Mouse (Mus musculus): ENCODE results near the gene Prss36. TPM values are rescaled to one million over a fixed set of nuclear protein-coding genes. Genes with fewer than 3 reads are reported as not detected.

Gene Prss36
- polyA plus RNA-seq, 1 experiment from 2014 or later = 3.3 TPM

DNA sequence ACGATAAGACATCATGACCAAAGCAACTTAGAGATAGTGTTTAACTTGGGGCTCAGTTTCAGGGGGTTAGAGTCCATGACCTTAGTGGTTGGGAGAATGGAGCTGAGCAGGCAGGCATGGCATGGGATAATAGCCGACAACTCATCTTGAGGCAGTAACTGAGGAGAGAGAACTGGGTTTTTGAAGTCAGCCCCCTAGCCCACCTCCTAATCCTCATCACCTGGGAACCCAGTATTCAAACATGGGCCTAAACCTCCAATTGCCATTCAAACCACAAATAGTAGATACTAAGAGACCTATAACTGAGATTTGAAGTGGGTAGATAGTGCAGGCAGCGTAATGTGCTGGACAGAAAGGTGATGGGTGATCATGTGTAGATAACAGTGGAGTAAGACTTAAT is 34.1 kb upstream of the Prss36 start:
- DNase-seq = no peak
- H3K4me2 ChIP-seq (ENCODE audit: low read depth, low read length) = no peak overlapping the region
- no peak overlapping the region for H3K27ac ChIP-seq (ENCODE audit: low read depth)
- H3K4me3 ChIP-seq (ENCODE audit: low read depth, low read length) = no peak overlapping the region
- no peak overlapping the region for H3K9ac ChIP-seq (replicated peaks)
- ATAC-seq = no peak
- H3K27me3 ChIP-seq (ENCODE audit: insufficient read depth, low read length) = no peaks in the 10 kb centered on the region
- WGBS (ENCODE audit: insufficient replicate concordance) = 87% methylated on average over 3 of the region's 3 CpGs
- TF ChIP-seq EP300 (IDR thresholded peaks at IDR 0.05; ENCODE audit: low read depth) (no peak), CTCF (IDR thresholded peaks at IDR 0.05; ENCODE audit: low read depth) (no peak)
- no peaks in the 10 kb centered on the region for H3K4me1 ChIP-seq (ENCODE audit: insufficient read depth)
- no peaks in the 10 kb centered on the region for H3K9me3 ChIP-seq (ENCODE audit: low read length)
- H3K36me3 ChIP-seq (replicated peaks; ENCODE audit: insufficient read depth, low read length) = peaks cover 93% of the 10 kb centered on the region

DNA sequence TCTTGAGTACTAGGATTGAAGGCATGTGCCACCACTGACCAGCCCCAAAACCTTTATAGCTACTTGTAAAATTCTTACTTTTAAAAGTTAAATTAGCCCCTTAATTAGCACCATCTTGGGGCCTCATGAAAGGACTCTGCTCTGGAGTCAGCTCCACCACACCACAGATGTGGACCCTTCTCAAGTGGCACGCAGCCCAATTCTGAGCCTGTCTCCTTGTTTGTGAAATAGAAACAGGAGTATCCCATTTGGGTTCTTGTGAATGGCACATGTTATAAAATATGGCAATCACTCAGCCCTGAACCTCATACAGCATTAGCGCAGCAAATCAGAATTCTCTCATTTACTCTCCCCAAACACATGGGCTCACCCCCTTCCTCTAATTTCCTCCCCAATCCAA is 32.3 kb upstream of the Prss36 start:
- Histone ChIP-seq H3K4me1 (ENCODE audit: insufficient read depth) (no peaks in the 10 kb centered on the region), H3K9me3 (ENCODE audit: low read length) (no peaks in the 10 kb centered on the region), H3K4me3 (ENCODE audit: low read depth, low read length) (no peak overlapping the region), H3K36me3 (replicated peaks; ENCODE audit: insufficient read depth, low read length) (peaks cover 93% of the 10 kb centered on the region), H3K27me3 (ENCODE audit: insufficient read depth, low read length) (no peaks in the 10 kb centered on the region), H3K9ac (replicated peaks) (no peak overlapping the region), H3K4me2 (ENCODE audit: low read depth, low read length) (no peak overlapping the region), H3K27ac (ENCODE audit: low read depth) (no peak overlapping the region)
- ATAC-seq = no peak
- no peak for DNase-seq
- TF ChIP-seq CTCF (IDR thresholded peaks at IDR 0.05; ENCODE audit: low read depth) (no peak), EP300 (IDR thresholded peaks at IDR 0.05; ENCODE audit: low read depth) (no peak)
- 98% methylated on average over 2 of the region's 2 CpGs for WGBS (ENCODE audit: insufficient replicate concordance)

DNA sequence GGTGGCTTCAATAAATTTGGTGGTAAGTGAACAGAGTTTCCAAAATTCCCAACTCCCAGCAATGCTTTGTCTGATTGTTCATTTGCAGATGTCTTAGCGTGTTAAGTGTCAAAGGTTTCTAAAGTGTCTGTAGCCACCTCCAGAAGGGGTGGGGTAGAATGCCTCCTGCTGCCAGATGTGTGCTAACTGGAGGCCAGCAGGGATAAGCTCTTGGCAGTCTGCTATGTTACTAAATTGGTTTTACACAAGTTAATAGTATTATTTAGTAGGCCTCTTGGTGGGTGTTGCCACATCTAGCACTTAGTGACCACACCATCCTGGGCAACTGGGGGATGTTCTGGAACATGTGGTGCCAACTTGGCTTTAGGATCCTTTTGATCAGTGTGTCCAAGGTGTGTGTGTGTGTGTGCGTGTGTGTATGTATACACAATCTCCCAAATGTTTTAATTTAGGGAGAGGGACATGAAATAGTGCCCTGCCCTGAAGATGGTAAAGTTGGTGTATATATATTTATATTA is 27.9 kb upstream of the Prss36 start:
- Histone ChIP-seq H3K4me1 (ENCODE audit: insufficient read depth) (peaks cover 9% of the 10 kb centered on the region), H3K36me3 (replicated peaks; ENCODE audit: insufficient read depth, low read length) (peaks cover 94% of the 10 kb centered on the region), H3K27me3 (ENCODE audit: insufficient read depth, low read length) (no peaks in the 10 kb centered on the region), H3K4me2 (ENCODE audit: low read depth, low read length) (no peak overlapping the region), H3K9ac (replicated peaks) (no peak overlapping the region), H3K4me3 (ENCODE audit: low read depth, low read length) (no peak overlapping the region), H3K9me3 (ENCODE audit: low read length) (no peaks in the 10 kb centered on the region), H3K27ac (ENCODE audit: low read depth) (no peak overlapping the region)
- no peak for DNase-seq
- 84% methylated on average over 2 of the region's 2 CpGs for WGBS (ENCODE audit: insufficient replicate concordance)
- ATAC-seq = no peak
- TF ChIP-seq CTCF (IDR thresholded peaks at IDR 0.05; ENCODE audit: low read depth) (no peak), EP300 (IDR thresholded peaks at IDR 0.05; ENCODE audit: low read depth) (no peak)

DNA sequence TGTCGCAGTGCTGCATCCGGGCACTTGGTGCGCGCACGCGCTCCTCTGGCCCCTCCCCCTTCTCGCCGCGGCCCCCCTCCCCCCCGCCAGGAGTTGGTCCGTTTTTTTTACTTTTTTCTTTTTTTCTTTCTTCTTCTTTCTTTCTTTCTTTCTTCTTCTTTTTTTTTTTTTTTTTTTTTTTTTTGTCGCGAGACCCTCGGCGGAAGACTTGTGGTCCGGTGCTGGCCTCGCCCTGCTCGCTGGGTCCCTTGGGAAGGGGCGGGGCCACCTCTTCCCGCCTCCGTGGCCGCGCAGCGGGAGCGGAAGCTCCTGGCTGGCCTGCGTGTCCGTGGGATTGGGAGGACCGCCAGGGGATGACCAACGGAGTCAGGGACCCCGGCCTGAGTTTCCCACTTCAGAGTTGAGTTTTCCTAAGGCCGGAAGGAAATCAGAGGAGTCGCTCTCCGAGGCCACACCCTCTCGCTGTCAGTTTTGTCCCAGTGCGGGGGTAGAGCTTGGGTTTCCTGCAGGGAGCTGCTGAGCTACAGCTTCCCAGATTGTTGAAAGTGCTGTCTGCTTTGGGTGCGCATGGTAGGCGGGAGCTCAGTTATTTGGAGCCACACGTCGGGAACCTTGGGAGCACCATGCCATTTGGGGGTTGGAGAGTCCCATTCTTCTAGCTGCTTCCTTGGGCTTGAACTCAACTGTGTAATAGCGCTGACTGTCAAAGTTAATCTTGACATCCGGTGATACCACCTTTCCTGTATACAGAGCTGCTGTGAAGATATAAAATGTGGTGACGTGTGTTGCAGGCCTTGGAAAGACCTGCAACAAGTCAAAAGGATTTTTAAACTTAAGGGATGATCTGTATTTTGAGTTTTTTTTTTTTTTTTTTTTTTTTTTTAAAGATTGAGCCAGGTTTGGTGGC is 21.6 kb upstream of the Prss36 start:
- WGBS (ENCODE audit: insufficient replicate concordance) = under 1% methylated on average over 36 of the region's 42 CpGs

DNA sequence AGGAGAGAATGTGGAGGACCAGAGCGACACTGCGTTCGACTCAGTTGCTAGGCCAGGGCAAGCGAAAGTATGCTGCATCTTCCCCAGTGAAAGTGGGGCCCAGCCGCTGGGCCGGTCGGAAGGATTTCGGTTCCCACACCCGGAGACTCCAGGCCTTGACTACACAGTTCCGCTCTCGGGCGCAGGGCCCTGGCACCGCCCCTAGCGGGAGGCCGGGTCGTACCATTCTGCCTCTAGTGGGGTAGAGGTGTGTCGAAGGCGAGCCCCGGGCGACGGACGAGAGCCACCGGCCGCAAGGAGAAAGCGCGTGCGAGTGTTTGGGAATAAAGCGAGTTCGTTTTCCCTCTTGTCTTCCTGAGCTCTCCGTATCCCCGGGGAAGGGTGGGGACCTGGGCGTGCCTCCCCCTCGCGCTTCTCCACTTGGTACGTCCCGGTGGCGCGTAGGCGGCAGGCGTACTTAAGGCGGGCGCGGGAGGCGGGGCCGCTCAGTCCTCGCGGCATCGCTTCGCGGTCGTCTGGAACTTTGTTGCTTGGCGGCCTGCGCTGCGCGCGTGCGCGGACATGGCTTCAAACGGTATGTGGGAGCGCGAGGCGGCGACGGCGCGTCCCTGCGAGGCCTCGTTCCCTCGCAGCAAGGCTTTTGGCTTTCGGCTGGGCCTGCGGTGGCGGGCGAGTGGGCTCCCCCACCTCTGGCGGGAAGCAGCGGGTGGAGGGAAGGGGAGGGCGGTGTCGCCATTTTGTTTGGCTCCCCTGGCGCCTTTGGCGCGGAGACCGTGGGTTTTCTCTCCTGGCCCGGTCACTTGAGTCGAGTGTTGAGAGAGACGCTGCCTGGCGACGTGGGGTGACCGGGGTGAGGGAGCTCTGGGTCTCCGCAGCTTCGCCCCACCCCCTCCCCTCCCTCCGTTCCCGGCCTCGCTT is 20.7 kb upstream of the Prss36 start, which contains the start of gene Fus:
TSS of gene Fus (plus strand) at position 454 of the 918 bp plus-strand sequence.
- Histone ChIP-seq H3K9me3 (ENCODE audit: low read length) (no peaks in the 10 kb centered on the region), H3K4me2 (ENCODE audit: low read depth, low read length) (peak within 1 kb of the TSS; percentile 82), H3K4me1 (ENCODE audit: insufficient read depth) (peaks cover 18% of the 10 kb centered on the region), H3K27me3 (ENCODE audit: insufficient read depth, low read length) (no peaks in the 10 kb centered on the region), H3K9ac (replicated peaks) (peak within 1 kb of the TSS; percentile 90), H3K36me3 (replicated peaks; ENCODE audit: insufficient read depth, low read length) (peaks cover 27% of the 10 kb centered on the region), H3K4me3 (ENCODE audit: low read depth, low read length) (peak within 1 kb of the TSS; percentile 82), H3K27ac (ENCODE audit: low read depth) (peak within 1 kb of the TSS; percentile 94)
- DNase-seq = peak; percentile 95
- TF ChIP-seq CTCF (IDR thresholded peaks at IDR 0.05; ENCODE audit: low read depth) (peak; percentile 21; the same call in 1 of the 2 replicates), EP300 (IDR thresholded peaks at IDR 0.05; ENCODE audit: low read depth) (peak; percentile 67; the same call in 1 of the 2 replicates)
- under 1% methylated on average over 83 of the region's 92 CpGs for WGBS (ENCODE audit: insufficient replicate concordance)
- peak; percentile 93 for ATAC-seq

More for the DNA sequence above, 21.6 kb upstream of the Prss36 start:
- peak overlapping the region; percentile 94 for H3K27ac ChIP-seq (ENCODE audit: low read depth)
- TF ChIP-seq CTCF (IDR thresholded peaks at IDR 0.05; ENCODE audit: low read depth) (no peak), EP300 (IDR thresholded peaks at IDR 0.05; ENCODE audit: low read depth) (0 out of 2 replicates have a peak, but pooled peaks have one; percentile 7)
- H3K36me3 ChIP-seq (replicated peaks; ENCODE audit: insufficient read depth, low read length) = peaks cover 36% of the 10 kb centered on the region
- H3K9ac ChIP-seq (replicated peaks) = peak overlapping the region; percentile 90
- ATAC-seq = peak; percentile 58
- peaks cover 21% of the 10 kb centered on the region for H3K4me1 ChIP-seq (ENCODE audit: insufficient read depth)
- peak; percentile 85 for DNase-seq
- H3K4me3 ChIP-seq (ENCODE audit: low read depth, low read length) = peak overlapping the region; percentile 82
- peak overlapping the region; percentile 82 for H3K4me2 ChIP-seq (ENCODE audit: low read depth, low read length)
- H3K27me3 ChIP-seq (ENCODE audit: insufficient read depth, low read length) = no peaks in the 10 kb centered on the region
- no peaks in the 10 kb centered on the region for H3K9me3 ChIP-seq (ENCODE audit: low read length)

Data from liver, postnatal 0 days (tissue).